Mouse (Mus musculus) kidney, adult 2 months (tissue): Measurements from ENCODE around the gene Zfp57.

Experiments
- CTCF ChIP-seq: fragments of 200-500 bp; conservative IDR thresholded peaks from 2 replicates; pipeline ENCODE4 v1.5.1; 2011; ENCODE audit warnings: low read depth, mild to moderate bottlenecking, control low read depth, low read length, moderate library complexity, mixed read lengths; ENCODE audit not compliant: insufficient read depth, insufficient read length
- POLR2A ChIP-seq: fragments of 200-500 bp; IDR thresholded peaks from one replicate; pipeline ENCODE4 v1.6.1; 2011; ENCODE audit warnings: low read depth, low read length, control low read depth

GRCm38 (mm10) chr17:36998477-36998876, 2.5 kb upstream of the Zfp57 start:
- no peak for TF ChIP-seq POLR2A
- TF ChIP-seq CTCF = no peak
